Mouse (Mus musculus): ENCODE data around the gene Arf5. TPM values are rescaled to one million over a fixed set of nuclear protein-coding genes. Genes with fewer than 3 reads are reported as not detected.
A peak's percentile ranks its signal among the peaks of the same experiment; 100 is the strongest.

Gene Arf5
- polyA plus RNA-seq, 1 experiment from 2014 or later = 301 TPM

- Histone ChIP-seq H3K27ac (ENCODE audit: low read depth, low read length) (no peak overlapping the region), H3K9me3 (ENCODE audit: control insufficient read depth, low read length) (no peaks in the 10 kb centered on the region), H3K36me3 (ENCODE audit: control insufficient read depth, insufficient read depth, low read length) (peaks cover 7% of the 10 kb centered on the region), H3K9ac (ENCODE audit: low read length) (no peak overlapping the region; the same call in 1 of the 2 replicates), H3K27me3 (ENCODE audit: control insufficient read depth, insufficient read depth, low read length) (no peaks in the 10 kb centered on the region), H3K4me2 (ENCODE audit: low read depth, low read length, severe bottlenecking) (no peak overlapping the region), H3K4me1 (replicated peaks; ENCODE audit: control insufficient read depth, insufficient read depth, low read length) (peaks cover 14% of the 10 kb centered on the region), H3K4me3 (ENCODE audit: low read depth, low read length) (peak overlapping the region; percentile 91; the same call in 1 of the 2 replicates)
- no peak for DNase-seq (ENCODE audit: low spot score)
- peak; percentile 17 for ATAC-seq (replicated peaks; ENCODE audit: low FRiP score)
- WGBS = 72% methylated on average over 15 of the region's 15 CpGs
Observed at GRCm38 (mm10) chr6:28422651-28423290, 589 bp upstream of the Arf5 start.

GRCm38 (mm10) chr6:28423767-28424695, 671 bp downstream of the Arf5 start:
- 12% methylated on average over 44 of the region's 46 CpGs for WGBS
- peak; percentile 57 for ATAC-seq (replicated peaks; ENCODE audit: low FRiP score)
- H3K9ac ChIP-seq (ENCODE audit: low read length) = peak overlapping the region; percentile 93
- peaks cover 3% of the 10 kb centered on the region for H3K36me3 ChIP-seq (ENCODE audit: control insufficient read depth, insufficient read depth, low read length)
- H3K4me2 ChIP-seq (ENCODE audit: low read depth, low read length, severe bottlenecking) = peak overlapping the region; percentile 55
- peak overlapping the region; percentile 91 for H3K4me3 ChIP-seq (ENCODE audit: low read depth, low read length)
- no peaks in the 10 kb centered on the region for H3K27me3 ChIP-seq (ENCODE audit: control insufficient read depth, insufficient read depth, low read length)
- peak; percentile 80 for DNase-seq (ENCODE audit: low spot score)
- H3K27ac ChIP-seq (ENCODE audit: low read depth, low read length) = 0 out of 2 replicates have a peak overlapping the region, but pooled peaks have one; percentile 50
- peaks cover 14% of the 10 kb centered on the region for H3K4me1 ChIP-seq (replicated peaks; ENCODE audit: control insufficient read depth, insufficient read depth, low read length)
- H3K9me3 ChIP-seq (ENCODE audit: control insufficient read depth, low read length) = no peaks in the 10 kb centered on the region

- no peak overlapping the region for H3K9ac ChIP-seq (ENCODE audit: low read length)
Observed at GRCm38 (mm10) chr6:28425019-28425418, 1.7 kb downstream of the Arf5 start.

DNA sequence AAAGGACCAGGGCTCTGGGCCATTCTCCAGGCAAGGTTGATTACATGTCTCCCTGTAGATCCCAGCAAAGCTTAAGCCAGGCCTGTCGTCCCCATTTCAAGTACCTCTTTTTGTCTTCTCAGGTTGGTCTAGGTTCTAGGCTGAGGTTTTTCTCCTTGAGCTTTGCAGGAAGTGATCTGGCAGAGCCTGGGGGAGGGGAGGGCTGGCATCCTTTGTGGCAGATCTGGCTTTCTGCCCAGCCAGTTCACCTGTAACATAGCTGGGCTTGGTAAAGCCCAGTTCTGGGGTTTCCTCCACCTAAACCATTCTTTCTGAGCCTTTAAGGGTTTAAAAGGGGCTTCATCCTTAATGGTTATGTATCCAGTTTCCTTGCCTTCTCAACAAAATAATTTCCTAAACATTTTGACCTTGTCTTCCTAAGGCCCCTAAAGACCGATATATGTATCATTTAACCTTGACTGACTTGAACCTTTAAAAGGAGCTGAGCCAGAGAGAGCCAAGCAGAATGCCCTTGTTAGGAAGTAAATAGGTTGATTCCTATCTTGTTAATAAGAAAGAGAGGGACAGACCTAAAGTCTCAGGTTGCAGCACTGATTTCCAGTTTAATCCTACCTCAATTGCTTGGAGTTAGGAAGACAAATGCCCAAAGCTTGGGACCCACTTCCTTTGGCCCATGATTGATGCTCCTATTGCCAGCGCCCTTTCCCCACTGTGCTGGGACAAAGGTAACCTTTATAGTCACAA, 3.9 kb downstream of the Arf5 start, which contains the start of gene Fscn3:
Fscn3 (plus strand) TSS at position 694 of the 744 bp plus-strand sequence.
- 0 out of 2 replicates have a peak, but pooled peaks cover 3% of the 10 kb centered on the region for H3K4me1 ChIP-seq (replicated peaks; ENCODE audit: control insufficient read depth, insufficient read depth, low read length)

More at GRCm38 (mm10) chr6:28425019-28425418, 1.7 kb downstream of the Arf5 start:
- DNase-seq (ENCODE audit: low spot score) = no peak
- H3K4me1 ChIP-seq (replicated peaks; ENCODE audit: control insufficient read depth, insufficient read depth, low read length) = peaks cover 9% of the 10 kb centered on the region
- no peak overlapping the region for H3K4me2 ChIP-seq (ENCODE audit: low read depth, low read length, severe bottlenecking)
- no peak overlapping the region for H3K27ac ChIP-seq (ENCODE audit: low read depth, low read length)
- WGBS = 92% methylated on average over 6 of the region's 6 CpGs
- H3K4me3 ChIP-seq (ENCODE audit: low read depth, low read length) = no peak overlapping the region
- H3K36me3 ChIP-seq (ENCODE audit: control insufficient read depth, insufficient read depth, low read length) = peaks cover 3% of the 10 kb centered on the region
- no peaks in the 10 kb centered on the region for H3K9me3 ChIP-seq (ENCODE audit: control insufficient read depth, low read length)
- H3K27me3 ChIP-seq (ENCODE audit: control insufficient read depth, insufficient read depth, low read length) = no peaks in the 10 kb centered on the region
- ATAC-seq (replicated peaks; ENCODE audit: low FRiP score) = no peak

DNA sequence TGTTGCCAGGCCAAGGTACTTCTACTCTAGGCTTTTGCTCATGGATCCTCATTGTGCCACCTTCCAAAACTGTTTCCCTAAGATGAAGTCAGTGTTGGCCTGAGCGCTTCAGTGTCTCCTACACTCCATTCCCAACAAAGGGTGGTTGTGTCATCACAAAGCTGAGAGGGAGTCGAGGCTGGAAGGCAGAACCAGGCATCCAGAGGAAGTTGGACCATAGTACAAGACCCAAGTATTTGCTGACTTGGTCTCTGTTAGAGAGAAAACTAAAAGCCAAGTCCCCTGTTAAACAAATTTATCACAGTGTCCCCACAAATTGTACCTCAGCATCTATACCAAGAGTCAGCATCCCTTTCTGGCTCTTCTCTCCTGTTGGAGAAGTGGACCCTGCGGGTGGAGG, 4.9 kb downstream of the Arf5 start, which contains the start of gene Gcc1:
Gcc1 (minus strand) TSS at position 101 of the 400 bp plus-strand sequence.
- 91% methylated on average over 3 of the region's 3 CpGs for WGBS

More for the DNA sequence above, 3.9 kb downstream of the Arf5 start, which contains the start of gene Fscn3:
- Histone ChIP-seq H3K27me3 (ENCODE audit: control insufficient read depth, insufficient read depth, low read length) (no peaks in the 10 kb centered on the region), H3K36me3 (ENCODE audit: control insufficient read depth, insufficient read depth, low read length) (peaks cover 3% of the 10 kb centered on the region), H3K4me2 (ENCODE audit: low read depth, low read length, severe bottlenecking) (no peak within 1 kb of the TSS), H3K9ac (ENCODE audit: low read length) (no peak within 1 kb of the TSS), H3K9me3 (ENCODE audit: control insufficient read depth, low read length) (no peaks in the 10 kb centered on the region), H3K27ac (ENCODE audit: low read depth, low read length) (no peak within 1 kb of the TSS), H3K4me3 (ENCODE audit: low read depth, low read length) (no peak within 1 kb of the TSS)
- WGBS = 85% methylated on average over 3 of the region's 3 CpGs
- ATAC-seq (replicated peaks; ENCODE audit: low FRiP score) (no peak), DNase-seq (ENCODE audit: low spot score) (no peak)

GRCm38 (mm10) chr6:28429870-28430269, 6.5 kb downstream of the Arf5 start:
- H3K4me1 ChIP-seq (replicated peaks; ENCODE audit: control insufficient read depth, insufficient read depth, low read length) = no peaks in the 10 kb centered on the region
- H3K4me2 ChIP-seq (ENCODE audit: low read depth, low read length, severe bottlenecking) = no peak overlapping the region
- no peak for DNase-seq (ENCODE audit: low spot score)
- WGBS = 90% methylated on average over 11 of the region's 11 CpGs
- ATAC-seq (replicated peaks; ENCODE audit: low FRiP score) = no peak
- no peaks in the 10 kb centered on the region for H3K9me3 ChIP-seq (ENCODE audit: control insufficient read depth, low read length)
- no peak overlapping the region for H3K4me3 ChIP-seq (ENCODE audit: low read depth, low read length)
- H3K27ac ChIP-seq (ENCODE audit: low read depth, low read length) = no peak overlapping the region
- peaks cover 3% of the 10 kb centered on the region for H3K36me3 ChIP-seq (ENCODE audit: control insufficient read depth, insufficient read depth, low read length)
- H3K27me3 ChIP-seq (ENCODE audit: control insufficient read depth, insufficient read depth, low read length) = no peaks in the 10 kb centered on the region
- no peak overlapping the region for H3K9ac ChIP-seq (ENCODE audit: low read length)

More for the DNA sequence above, 4.9 kb downstream of the Arf5 start, which contains the start of gene Gcc1:
- H3K36me3 ChIP-seq (ENCODE audit: control insufficient read depth, insufficient read depth, low read length) = peaks cover 3% of the 10 kb centered on the region
- 0 out of 2 replicates have a peak, but pooled peaks cover 3% of the 10 kb centered on the region for H3K4me1 ChIP-seq (replicated peaks; ENCODE audit: control insufficient read depth, insufficient read depth, low read length)
- DNase-seq (ENCODE audit: low spot score) (no peak), ATAC-seq (replicated peaks; ENCODE audit: low FRiP score) (no peak)
- no peaks in the 10 kb centered on the region for H3K27me3 ChIP-seq (ENCODE audit: control insufficient read depth, insufficient read depth, low read length)
- H3K27ac ChIP-seq (ENCODE audit: low read depth, low read length) = no peak within 1 kb of the TSS
- no peak within 1 kb of the TSS for H3K4me2 ChIP-seq (ENCODE audit: low read depth, low read length, severe bottlenecking)
- no peak within 1 kb of the TSS for H3K9ac ChIP-seq (ENCODE audit: low read length)
- H3K9me3 ChIP-seq (ENCODE audit: control insufficient read depth, low read length) = no peaks in the 10 kb centered on the region
- no peak within 1 kb of the TSS for H3K4me3 ChIP-seq (ENCODE audit: low read depth, low read length)

DNA sequence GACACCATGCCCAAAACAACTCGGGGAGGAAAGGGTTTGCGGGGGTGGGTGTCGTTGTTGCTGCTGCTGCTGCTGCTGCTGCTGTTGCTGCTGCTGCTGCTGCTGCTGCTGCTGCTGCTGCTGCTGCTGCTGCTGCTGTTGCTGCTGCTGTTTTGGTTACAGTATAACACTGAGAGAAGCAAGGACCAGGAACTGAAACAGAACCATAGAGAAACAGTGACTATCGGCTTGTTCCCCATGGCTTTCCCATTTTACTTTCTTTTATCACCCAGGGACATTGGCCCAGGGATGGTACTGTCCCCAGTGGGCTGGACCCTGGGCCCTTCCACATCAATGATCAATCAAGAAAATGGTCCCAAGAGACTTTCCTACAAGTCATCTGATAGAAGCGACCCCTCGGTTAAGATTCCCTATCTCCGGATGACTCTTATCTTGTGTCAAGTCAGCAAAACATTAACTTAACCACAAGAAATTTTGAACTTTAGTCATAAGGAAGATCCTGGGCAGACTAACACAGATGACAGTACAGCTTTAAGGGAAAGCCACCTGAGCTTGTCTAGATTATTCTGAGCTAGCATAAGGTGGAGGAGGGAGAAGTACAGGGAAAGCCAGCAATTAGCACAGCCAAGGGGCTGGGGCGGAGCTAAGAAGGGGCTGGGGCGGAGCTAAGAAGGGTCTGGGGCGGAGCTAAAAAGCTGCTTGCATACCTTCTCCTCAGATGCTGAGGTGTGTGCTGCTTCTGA, 7.6 kb downstream of the Arf5 start:
- Histone ChIP-seq H3K9ac (ENCODE audit: low read length) (no peak overlapping the region), H3K27ac (ENCODE audit: low read depth, low read length) (no peak overlapping the region), H3K4me3 (ENCODE audit: low read depth, low read length) (no peak overlapping the region), H3K9me3 (ENCODE audit: control insufficient read depth, low read length) (no peaks in the 10 kb centered on the region), H3K4me1 (replicated peaks; ENCODE audit: control insufficient read depth, insufficient read depth, low read length) (no peaks in the 10 kb centered on the region), H3K4me2 (ENCODE audit: low read depth, low read length, severe bottlenecking) (no peak overlapping the region), H3K27me3 (ENCODE audit: control insufficient read depth, insufficient read depth, low read length) (no peaks in the 10 kb centered on the region), H3K36me3 (ENCODE audit: control insufficient read depth, insufficient read depth, low read length) (peaks cover 3% of the 10 kb centered on the region)
- WGBS = 85% methylated on average over 10 of the region's 10 CpGs
- no peak for DNase-seq (ENCODE audit: low spot score)
- ATAC-seq (replicated peaks; ENCODE audit: low FRiP score) = no peak

Measured in forebrain, embryonic 11.5 days (tissue).